Mouse (Mus musculus) inflammation-experienced regulatory T-cells (primary cell): ENCODE results near the gene Cntn3. TPM values are rescaled to one million over a fixed set of nuclear protein-coding genes. Genes with fewer than 3 reads are reported as not detected.

Source experiments
- polyA plus RNA-seq, 2 experiments: library from polyadenylated mRNA; unstranded; fragments of 100-300 nt; shearing (Covaris generic); gene quantifications; one replicate each; pipeline ENCODE4 v1.2.1; 2017

The Cntn3 gene
- polyA plus RNA-seq, result under 1 TPM; 0.05 to 0.37 TPM

DNA sequence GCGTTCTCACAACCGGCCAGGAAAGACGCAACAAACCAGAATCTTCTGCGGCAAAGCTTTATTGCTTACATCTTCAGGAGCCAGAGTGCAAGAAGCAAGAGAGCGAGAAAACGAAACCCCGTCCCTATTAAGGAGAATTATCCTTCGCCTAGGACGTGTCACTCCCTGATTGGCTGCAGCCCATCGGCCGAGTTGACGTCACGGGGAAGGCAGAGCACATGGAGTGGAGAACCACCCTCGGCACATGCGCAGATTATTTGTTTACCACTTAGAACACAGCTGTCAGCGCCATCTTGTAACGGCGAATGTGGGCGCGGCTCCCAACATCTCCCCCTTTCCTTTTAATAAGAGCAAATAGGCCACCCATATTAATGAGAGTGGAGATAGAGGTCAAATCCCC is at the start of gene Cntn3:
TSS of gene Cntn3 (minus strand) at position 101 of the 400 bp plus-strand sequence.

